In genomic region chr12:36477501-36477900, GRCm38 (mm10) we compare ENCODE assay signal across 16 mouse cellular contexts.
DNase-seq lines count a peak whose midpoint lies in the region; ATAC-seq and TF ChIP-seq lines count a peak whose summit lies in the region.
"Had no signal": no experiment of that assay in that cellular context is flagged by ENCODE, and none has a peak within 500 bp of the region (broad histone marks: within the 10 kb centered on the region; RNA-seq: fewer than 3 reads in every experiment).

No protein-coding gene starts in this region.

- H3K36me3 ChIP-seq in heart, embryonic 11.5 days (ENCODE audit: control insufficient read depth, insufficient read depth, low read length) = no peaks in the 10 kb centered on the region
- H3K36me3 ChIP-seq in lung, embryonic 15.5 days = no peaks in the 10 kb centered on the region
- H3K36me3 ChIP-seq in kidney, postnatal 0 days (ENCODE audit: insufficient read depth, low read length) = no peaks in the 10 kb centered on the region
- no peaks in the 10 kb centered on the region for H3K36me3 ChIP-seq in limb, embryonic 10.5 days
- no peaks in the 10 kb centered on the region for H3K36me3 ChIP-seq in hindbrain, embryonic 10.5 days
- H3K36me3 ChIP-seq: heart, embryonic 12.5 days; hindbrain, embryonic 12.5 days; liver, embryonic 12.5 days had no signal

- no peak overlapping the region for H3K4me3 ChIP-seq in heart, embryonic 11.5 days (ENCODE audit: low read depth, low read length)
- H3K4me3 ChIP-seq in lung, embryonic 15.5 days = no peak overlapping the region
- no peak overlapping the region for H3K4me3 ChIP-seq in kidney, postnatal 0 days (replicated peaks; ENCODE audit: low read depth, low read length)
- H3K4me3 ChIP-seq in limb, embryonic 10.5 days = no peak overlapping the region
- H3K4me3 ChIP-seq in hindbrain, embryonic 10.5 days = no peak overlapping the region
- H3K4me3 ChIP-seq: heart, embryonic 12.5 days; hindbrain, embryonic 12.5 days; left cerebral cortex, adult 2 months; liver, embryonic 12.5 days had no signal

- no peak for TF ChIP-seq CTCF in kidney, postnatal 0 days (IDR thresholded peaks at IDR 0.05; ENCODE audit: low read depth)

- H3K4me1 ChIP-seq in heart, embryonic 11.5 days (ENCODE audit: control insufficient read depth, insufficient read depth, low read length) = no peaks in the 10 kb centered on the region
- 0 out of 2 replicates have a peak, but pooled peaks cover 6% of the 10 kb centered on the region for H3K4me1 ChIP-seq in lung, embryonic 15.5 days
- H3K4me1 ChIP-seq in kidney, postnatal 0 days (replicated peaks; ENCODE audit: insufficient read depth, low read length) = peaks cover 6% of the 10 kb centered on the region; the same call in 1 of the 2 replicates
- H3K4me1 ChIP-seq in limb, embryonic 10.5 days = peaks cover 27% of the 10 kb centered on the region
- H3K4me1 ChIP-seq in hindbrain, embryonic 10.5 days (replicated peaks) = no peaks in the 10 kb centered on the region
- H3K4me1 ChIP-seq: hindbrain, embryonic 12.5 days; liver, embryonic 12.5 days had no signal

- no peak overlapping the region for H3K27ac ChIP-seq in heart, embryonic 11.5 days (ENCODE audit: low read depth, low read length)
- H3K27ac ChIP-seq in lung, embryonic 15.5 days = peak overlapping the region; percentile 62
- peak overlapping the region; percentile 31; the same call in 1 of the 2 replicates for H3K27ac ChIP-seq in kidney, postnatal 0 days
- H3K27ac ChIP-seq in limb, embryonic 10.5 days = peak overlapping the region; percentile 14; the same call in 1 of the 2 replicates
- no peak overlapping the region for H3K27ac ChIP-seq in hindbrain, embryonic 10.5 days
- H3K27ac ChIP-seq: hindbrain, embryonic 12.5 days; left cerebral cortex, adult 2 months; liver, embryonic 12.5 days had no signal

- no peak overlapping the region for H3K4me2 ChIP-seq in heart, embryonic 11.5 days
- H3K4me2 ChIP-seq in lung, embryonic 15.5 days = no peak overlapping the region
- H3K4me2 ChIP-seq in kidney, postnatal 0 days (ENCODE audit: low read length) = no peak overlapping the region
- H3K4me2 ChIP-seq: heart, embryonic 12.5 days; hindbrain, embryonic 12.5 days; liver, embryonic 12.5 days had no signal

- no peak for ATAC-seq in heart, embryonic 11.5 days (replicated peaks; ENCODE audit: insufficient number of reproducible peaks, low FRiP score, low TSS enrichment)
- peak; percentile 62; the same call in 1 of the 2 replicates for ATAC-seq in lung, embryonic 15.5 days (ENCODE audit: borderline replicate concordance, extremely low read depth, low FRiP score, low TSS enrichment)
- no peak for ATAC-seq in kidney, postnatal 0 days (replicated peaks; ENCODE audit: low FRiP score, low read depth)
- ATAC-seq: inflammation-experienced regulatory T-cells, adult 6 months; liver, embryonic 12.5 days; midbrain, embryonic 16.5 days had no signal

- peak; percentile 3 to 5 for DNase-seq in heart, postnatal 10 days
- DNase-seq in lung, postnatal 36 days = no peak
- peak; percentile 42 for DNase-seq in kidney, postnatal 0 days (ENCODE audit: low spot score)
- DNase-seq in limb, embryonic 10.5 days (ENCODE audit: low spot score) = no peak
- DNase-seq in hindbrain, embryonic 10.5 days (ENCODE audit: low spot score) = no peak
- DNase-seq: cerebellum, adult 11-12 months; cerebellum, postnatal 25 days; gastrocnemius, postnatal 14 days had no signal

- 47% methylated on average over 6 of the region's 6 CpGs for WGBS in heart, embryonic 11.5 days (ENCODE audit: insufficient replicate concordance)
- 21% methylated on average over 6 of the region's 6 CpGs for WGBS in lung, embryonic 15.5 days
- WGBS in kidney, postnatal 0 days = 28% methylated on average over 6 of the region's 6 CpGs
- 68% methylated on average over 6 of the region's 6 CpGs for WGBS in limb, embryonic 10.5 days
- WGBS in hindbrain, embryonic 10.5 days = 74% methylated on average over 6 of the region's 6 CpGs

- H3K27me3 ChIP-seq in heart, embryonic 11.5 days (ENCODE audit: control insufficient read depth, insufficient read depth, low read length) = no peaks in the 10 kb centered on the region
- H3K27me3 ChIP-seq in lung, embryonic 15.5 days = no peaks in the 10 kb centered on the region
- H3K27me3 ChIP-seq in kidney, postnatal 0 days (ENCODE audit: insufficient read depth, low read length) = no peaks in the 10 kb centered on the region
- H3K27me3 ChIP-seq in limb, embryonic 10.5 days (ENCODE audit: low read depth, poor library complexity, severe bottlenecking) = no peaks in the 10 kb centered on the region
- H3K27me3 ChIP-seq in hindbrain, embryonic 10.5 days (ENCODE audit: insufficient read depth, poor library complexity, severe bottlenecking) = no peaks in the 10 kb centered on the region
- H3K27me3 ChIP-seq: heart, embryonic 12.5 days; hindbrain, embryonic 12.5 days; liver, embryonic 12.5 days had no signal

- H3K9ac ChIP-seq in heart, embryonic 11.5 days (ENCODE audit: low read depth, low read length) = no peak overlapping the region
- H3K9ac ChIP-seq in lung, embryonic 15.5 days = no peak overlapping the region
- H3K9ac ChIP-seq in kidney, postnatal 0 days (ENCODE audit: low read depth, low read length) = no peak overlapping the region
- H3K9ac ChIP-seq: heart, embryonic 12.5 days; hindbrain, embryonic 12.5 days; liver, embryonic 12.5 days had no signal

- no peaks in the 10 kb centered on the region for H3K9me3 ChIP-seq in heart, embryonic 11.5 days (replicated peaks; ENCODE audit: control insufficient read depth, low read length)
- H3K9me3 ChIP-seq in lung, embryonic 15.5 days = no peaks in the 10 kb centered on the region
- no peaks in the 10 kb centered on the region for H3K9me3 ChIP-seq in kidney, postnatal 0 days (replicated peaks; ENCODE audit: low read length)
- no peaks in the 10 kb centered on the region for H3K9me3 ChIP-seq in limb, embryonic 10.5 days (replicated peaks)
- no peaks in the 10 kb centered on the region for H3K9me3 ChIP-seq in hindbrain, embryonic 10.5 days
- H3K9me3 ChIP-seq: heart, embryonic 12.5 days; hindbrain, embryonic 12.5 days; liver, embryonic 12.5 days had no signal

- intact Hi-C loops in heart, postnatal 10 days (cut with DNase I) = no loop called here

Comparison
In these comparisons a context has a peak if more than half of its experiments do, and no peak if none do; other contexts are left out.
1. DNase-seq: peak in heart, postnatal 10 days (2 of 2) and kidney, postnatal 0 days (single experiment); none in lung, postnatal 36 days (single experiment), limb, embryonic 10.5 days (single experiment) and hindbrain, embryonic 10.5 days (single experiment).
2. H3K27ac ChIP-seq: peak in lung, embryonic 15.5 days (single experiment), kidney, postnatal 0 days (single experiment) and limb, embryonic 10.5 days (single experiment); none in heart, embryonic 11.5 days (single experiment) and hindbrain, embryonic 10.5 days (single experiment).